Mouse (Mus musculus): ENCODE measurements at regions not wholly inside any gene's neighbourhood (a gene's known extent, or its start where the extent isn't known, plus 50 kb on each side); places are given as distances from the start of the nearest gene placed in this dataset.

GRCm38 (mm10) chr11:10153836-10154235, 960.2 kb upstream of the Vwc2 start:
- TF ChIP-seq CTCF (IDR thresholded peaks at IDR 0.05; ENCODE audit: low read depth, low read length) (no peak), POLR2A (IDR thresholded peaks at IDR 0.05; ENCODE audit: insufficient read depth, low read length) (no peak)
